Mouse (Mus musculus) forebrain, embryonic 11.5 days (tissue): ENCODE data around the gene Yy1. TPM values are rescaled to one million over a fixed set of nuclear protein-coding genes. Genes with fewer than 3 reads are reported as not detected.

Source experiments
- ATAC-seq: fragments of 200-750 bp; cut with Nextera tagmentation; replicated peaks from 2 replicates; pipeline ENCODE4 v1.8.0; 2017; ENCODE audit warnings: moderate TSS enrichment; ENCODE audit not compliant: low FRiP score
- DNase-seq: peaks from one replicate; pipeline ENCODE4 v3.0.0-alpha.2; 2017; ENCODE audit warnings: low spot score
- H3K27ac ChIP-seq: fragments of 300-500 bp; sonication (generic); 2 replicates; pipeline ENCODE4 v1.5.1; 2014; ENCODE audit warnings: low read depth, low read length
- H3K27me3 ChIP-seq: fragments of 300-500 bp; sonication (generic); 2 replicates; pipeline ENCODE4 v1.6.1; 2014; ENCODE audit warnings: mild to moderate bottlenecking, low read length, mixed read lengths; ENCODE audit not compliant: control insufficient read depth, insufficient read depth
- H3K36me3 ChIP-seq: fragments of 300-500 bp; sonication (generic); 2 replicates; pipeline ENCODE4 v1.6.1; 2014; ENCODE audit warnings: mild to moderate bottlenecking, low read length, moderate library complexity, mixed read lengths; ENCODE audit not compliant: control insufficient read depth, insufficient read depth
- H3K4me1 ChIP-seq: fragments of 300-500 bp; sonication (generic); replicated peaks from 2 replicates; pipeline ENCODE4 v1.6.1; 2014; ENCODE audit warnings: low read length, mixed read lengths; ENCODE audit not compliant: control insufficient read depth, insufficient read depth
- H3K4me2 ChIP-seq: fragments of 300-500 bp; sonication (generic); 2 replicates; pipeline ENCODE4 v1.6.1; 2014; ENCODE audit warnings: low read depth, mild to moderate bottlenecking, low read length, moderate library complexity, mixed read lengths; ENCODE audit not compliant: severe bottlenecking
- H3K4me3 ChIP-seq: fragments of 300-500 bp; sonication (generic); 2 replicates; pipeline ENCODE4 v1.5.1; 2014; ENCODE audit warnings: low read depth, low read length
- H3K9ac ChIP-seq: fragments of 300-500 bp; sonication (generic); 2 replicates; pipeline ENCODE4 v1.6.1; 2014; ENCODE audit warnings: low read length
- H3K9me3 ChIP-seq: fragments of 300-500 bp; sonication (generic); 2 replicates; pipeline ENCODE4 v1.6.1; 2016; ENCODE audit warnings: low read length, mixed read lengths; ENCODE audit not compliant: control insufficient read depth
- WGBS: fragments of 180-500 bp; shearing (Covaris S2); extraction: QIAGEN DNeasy Blood & Tissue Kit; methylation state at CpG from one replicate; pipeline ENCODE4 v1.1.7; 2014; 5-methylcytosine and 5-hydroxymethylcytosine counted together
- polyA plus RNA-seq: library from polyadenylated mRNA; unstranded; fragments of >200 nt; fragmentation: Nextera tagmentation; extraction: Ambion mirVana; gene quantifications from 2 replicates; pipeline ENCODE4 v1.2.1, GENCODE M21; 2014

The Yy1 gene
- polyA plus RNA-seq, 1 experiment from 2014 or later: 22.1 TPM

DNA sequence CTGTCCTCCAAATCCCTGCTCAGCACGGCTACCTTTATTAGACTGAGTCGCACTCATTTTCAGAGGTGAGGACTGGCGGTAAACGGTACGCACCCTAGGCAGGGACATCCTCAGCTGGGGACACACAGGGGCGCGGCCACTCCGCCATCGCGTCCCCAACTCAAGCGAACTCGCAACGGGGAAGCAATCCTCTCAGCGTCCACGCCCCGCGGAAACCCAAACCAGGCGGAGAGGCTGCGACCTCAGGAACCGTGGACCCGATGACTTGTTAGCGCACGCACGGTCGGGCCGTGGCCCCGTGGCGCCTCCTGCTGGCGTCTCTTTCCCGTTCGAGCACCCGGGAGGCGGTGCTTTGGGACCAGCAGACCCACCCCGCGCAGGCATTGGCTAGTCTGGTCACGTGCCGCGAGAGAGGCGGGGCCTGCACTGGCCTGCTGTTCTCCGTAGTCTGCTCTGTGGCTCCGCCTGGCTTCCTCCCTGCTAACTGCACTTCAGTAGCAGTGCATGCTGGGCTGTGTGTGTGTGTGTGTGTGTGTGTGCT is 35.0 kb upstream of the Yy1 start:
- WGBS: under 1% methylated on average over 41 of the region's 41 CpGs
- peak; percentile 99 for ATAC-seq
- no peak overlapping the region for H3K27ac ChIP-seq

DNA sequence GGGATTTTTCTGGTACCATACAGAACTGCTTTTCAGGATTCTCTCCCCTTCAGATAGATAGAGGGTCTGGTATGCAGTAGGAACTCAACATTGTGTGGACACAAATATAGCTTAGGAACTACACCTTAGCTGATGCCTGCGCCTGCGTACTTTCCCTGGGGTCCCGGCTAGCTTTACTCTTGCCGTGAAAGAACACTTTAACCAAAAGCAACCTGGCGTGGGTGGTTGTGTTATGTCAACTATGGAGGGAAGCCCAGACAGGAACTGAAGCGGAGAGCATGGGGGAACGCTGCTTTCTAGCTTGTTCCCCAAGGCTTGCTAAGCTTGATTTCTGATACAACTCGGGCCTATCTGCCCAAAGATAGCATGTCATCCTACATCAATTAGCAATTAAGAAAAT is 34.5 kb upstream of the Yy1 start:
- Histone ChIP-seq H3K9me3 (no peaks in the 10 kb centered on the region), H3K4me3 (peak overlapping the region; percentile 55; the same call in 1 of the 2 replicates), H3K4me1 (peaks cover 4% of the 10 kb centered on the region; the same call in 1 of the 2 replicates), H3K27ac (no peak overlapping the region), H3K4me2 (peak overlapping the region; percentile 78; the same call in 1 of the 2 replicates), H3K36me3 (no peaks in the 10 kb centered on the region), H3K27me3 (no peaks in the 10 kb centered on the region), H3K9ac (no peak overlapping the region; the same call in 1 of the 2 replicates)
- DNase-seq (no peak), ATAC-seq (no peak)
- 77% methylated on average over 8 of the region's 8 CpGs for WGBS

More for the DNA sequence above, 35.0 kb upstream of the Yy1 start:
- Histone ChIP-seq H3K9ac (peak overlapping the region; percentile 66), H3K27me3 (no peaks in the 10 kb centered on the region), H3K4me3 (peak overlapping the region; percentile 55), H3K36me3 (no peaks in the 10 kb centered on the region), H3K9me3 (no peaks in the 10 kb centered on the region), H3K4me1 (peaks cover 4% of the 10 kb centered on the region; the same call in 1 of the 2 replicates), H3K4me2 (peak overlapping the region; percentile 78)
- DNase-seq: peak; percentile 99

DNA sequence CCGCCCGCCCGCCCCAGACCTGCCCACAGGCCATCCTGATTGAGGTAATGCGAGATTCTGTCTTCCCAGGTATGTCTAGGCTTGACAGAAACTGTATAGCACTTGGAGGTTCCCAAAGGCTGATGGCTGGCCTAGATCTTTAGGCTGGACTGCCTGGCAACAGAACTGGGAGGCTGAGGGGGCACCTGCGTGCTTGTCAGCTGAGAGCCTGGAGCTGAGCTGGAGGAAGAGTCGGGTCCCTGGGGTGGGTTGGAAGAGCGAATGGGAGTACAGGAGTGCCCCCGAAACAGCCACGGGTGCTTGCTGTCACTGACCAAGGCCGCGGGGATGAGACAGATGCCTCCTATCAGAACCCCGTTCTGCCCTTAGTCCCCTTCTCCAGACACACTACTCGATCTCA is 34.1 kb upstream of the Yy1 start:
- no peak overlapping the region for H3K27ac ChIP-seq
- H3K9me3 ChIP-seq: no peaks in the 10 kb centered on the region
- WGBS: 89% methylated on average over 13 of the region's 13 CpGs
- H3K4me1 ChIP-seq: peaks cover 4% of the 10 kb centered on the region; the same call in 1 of the 2 replicates
- ATAC-seq (no peak), DNase-seq (no peak)
- no peaks in the 10 kb centered on the region for H3K36me3 ChIP-seq
- no peak overlapping the region for H3K4me3 ChIP-seq
- no peaks in the 10 kb centered on the region for H3K27me3 ChIP-seq
- H3K9ac ChIP-seq: no peak overlapping the region
- H3K4me2 ChIP-seq: no peak overlapping the region

DNA sequence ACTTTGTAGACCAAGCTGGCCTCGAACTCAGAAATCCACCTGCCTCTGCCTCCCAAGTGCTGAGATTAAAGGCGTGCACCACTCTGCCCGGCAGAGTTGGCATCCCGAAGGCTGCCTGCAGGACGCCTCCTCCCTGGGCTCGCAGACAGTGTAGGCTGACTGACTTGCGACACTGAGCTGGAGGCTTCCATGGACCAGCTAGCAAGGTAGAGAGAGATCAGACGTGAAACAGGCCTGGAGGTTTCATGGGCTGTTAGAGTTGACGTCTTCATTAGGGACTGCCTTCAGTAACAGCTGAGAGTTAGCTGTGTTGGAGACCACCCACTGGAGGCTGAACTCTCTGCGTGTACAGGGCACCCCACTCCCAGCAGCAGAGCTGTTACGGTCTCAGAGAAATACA is 33.5 kb upstream of the Yy1 start:
- H3K4me1 ChIP-seq: peaks cover 4% of the 10 kb centered on the region; the same call in 1 of the 2 replicates
- WGBS: 89% methylated on average over 11 of the region's 11 CpGs
- ATAC-seq: no peak
- H3K27ac ChIP-seq: no peak overlapping the region
- H3K4me3 ChIP-seq: no peak overlapping the region
- no peak overlapping the region for H3K4me2 ChIP-seq
- no peaks in the 10 kb centered on the region for H3K36me3 ChIP-seq
- no peak overlapping the region for H3K9ac ChIP-seq
- no peak for DNase-seq
- no peaks in the 10 kb centered on the region for H3K27me3 ChIP-seq
- H3K9me3 ChIP-seq: no peaks in the 10 kb centered on the region

DNA sequence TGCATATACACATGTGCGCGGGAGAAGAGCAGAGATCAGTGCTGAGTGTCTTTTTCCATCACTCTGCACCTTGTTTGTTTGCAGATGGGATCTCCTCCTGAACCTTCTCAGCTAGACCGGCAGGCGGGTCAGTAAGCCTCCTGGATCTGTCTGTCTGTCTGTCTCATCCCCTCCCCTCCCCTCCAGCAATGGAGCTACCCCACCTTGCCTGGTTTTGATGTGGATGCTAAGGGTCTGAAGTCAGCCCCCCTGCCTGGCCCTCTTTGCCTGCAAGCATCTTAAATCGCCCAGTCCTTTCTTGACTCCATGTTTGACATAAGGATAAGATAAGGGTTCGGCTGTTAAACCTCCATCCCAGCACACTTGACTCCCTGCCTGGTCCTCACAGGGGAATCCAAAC is 32.8 kb upstream of the Yy1 start:
- H3K4me2 ChIP-seq: no peak overlapping the region
- no peak overlapping the region for H3K4me3 ChIP-seq
- H3K27me3 ChIP-seq: no peaks in the 10 kb centered on the region
- H3K9ac ChIP-seq: no peak overlapping the region
- H3K9me3 ChIP-seq: no peaks in the 10 kb centered on the region
- no peak for ATAC-seq
- DNase-seq: no peak
- 82% methylated on average over 6 of the region's 6 CpGs for WGBS
- H3K4me1 ChIP-seq: peaks cover 4% of the 10 kb centered on the region; the same call in 1 of the 2 replicates
- no peaks in the 10 kb centered on the region for H3K36me3 ChIP-seq
- H3K27ac ChIP-seq: no peak overlapping the region

DNA sequence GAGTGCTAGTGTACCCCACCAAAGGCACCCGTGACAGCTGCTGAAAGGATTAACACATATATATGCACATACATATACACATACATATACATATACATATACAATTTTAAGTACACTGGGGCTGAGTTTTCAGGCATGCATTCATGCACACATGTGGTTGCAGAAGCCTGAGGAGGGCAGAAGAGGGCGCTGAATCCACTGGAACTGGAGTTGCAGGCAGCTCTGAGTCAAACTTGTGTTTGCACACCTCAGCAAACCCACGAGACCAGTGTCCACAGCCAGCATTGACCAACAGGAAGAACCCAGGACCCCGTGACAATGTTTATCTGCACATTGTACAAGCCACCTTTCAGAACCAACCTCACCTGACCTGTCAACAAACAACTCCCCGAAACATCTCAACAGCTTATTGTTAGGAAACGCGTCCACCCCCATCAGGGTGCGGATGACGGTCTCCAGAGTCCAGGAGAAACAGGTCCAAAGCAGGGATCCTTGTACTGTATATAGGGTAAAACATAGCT is 32.2 kb upstream of the Yy1 start:
- H3K9me3 ChIP-seq: no peaks in the 10 kb centered on the region
- H3K27ac ChIP-seq: no peak overlapping the region
- no peaks in the 10 kb centered on the region for H3K27me3 ChIP-seq
- H3K4me2 ChIP-seq: no peak overlapping the region
- peaks cover 4% of the 10 kb centered on the region; the same call in 1 of the 2 replicates for H3K4me1 ChIP-seq
- DNase-seq (no peak), ATAC-seq (no peak)
- H3K4me3 ChIP-seq: no peak overlapping the region
- H3K9ac ChIP-seq: no peak overlapping the region
- WGBS: 76% methylated on average over 9 of the region's 9 CpGs
- no peaks in the 10 kb centered on the region for H3K36me3 ChIP-seq

DNA sequence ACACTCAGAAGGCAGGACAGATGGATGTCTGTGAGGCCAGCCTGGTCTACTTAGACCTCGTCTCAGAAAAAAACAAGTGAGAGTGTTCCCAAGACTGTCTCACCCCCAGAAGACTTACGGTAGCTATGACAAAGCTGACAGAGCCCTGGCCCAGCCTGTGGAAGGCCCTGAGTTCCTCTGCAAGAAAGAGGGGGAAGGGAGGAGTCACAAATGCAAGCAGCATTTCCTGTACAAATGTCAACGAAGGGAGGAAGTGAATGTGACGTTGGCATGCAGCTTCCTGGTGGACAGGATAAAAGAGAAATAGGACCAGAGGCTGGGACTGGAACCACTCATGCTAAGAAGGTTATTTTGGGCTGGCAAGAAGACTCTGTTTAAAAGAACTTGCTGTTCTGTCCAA is 31.6 kb upstream of the Yy1 start:
- Histone ChIP-seq H3K9me3 (no peaks in the 10 kb centered on the region), H3K4me3 (no peak overlapping the region), H3K9ac (no peak overlapping the region), H3K4me1 (peaks cover 4% of the 10 kb centered on the region; the same call in 1 of the 2 replicates), H3K4me2 (no peak overlapping the region), H3K27me3 (no peaks in the 10 kb centered on the region), H3K36me3 (no peaks in the 10 kb centered on the region), H3K27ac (no peak overlapping the region)
- ATAC-seq: no peak
- no peak for DNase-seq
- 78% methylated on average over 4 of the region's 4 CpGs for WGBS

DNA sequence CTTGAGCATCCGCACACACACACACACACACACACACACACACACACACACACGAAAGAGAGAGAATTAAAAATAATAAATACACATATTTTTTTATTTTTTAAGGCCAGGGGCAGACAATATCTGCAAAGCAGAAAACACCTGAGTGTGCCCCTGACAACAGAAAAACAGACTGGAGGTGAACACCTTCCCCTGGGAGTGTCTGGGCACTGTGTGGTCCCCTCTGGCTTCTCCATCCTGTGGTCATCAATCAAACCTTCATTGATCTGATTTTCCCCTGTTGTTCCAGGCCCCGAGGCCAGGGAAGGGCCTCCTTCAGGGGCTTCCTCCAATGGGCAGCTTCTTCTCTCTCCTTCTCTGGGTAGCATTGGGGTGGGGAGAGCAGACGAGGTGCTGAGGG is 31.1 kb upstream of the Yy1 start:
- DNase-seq (no peak), ATAC-seq (no peak)
- Histone ChIP-seq H3K4me1 (peaks cover 4% of the 10 kb centered on the region; the same call in 1 of the 2 replicates), H3K27ac (no peak overlapping the region), H3K9ac (no peak overlapping the region), H3K4me3 (no peak overlapping the region), H3K4me2 (no peak overlapping the region), H3K36me3 (no peaks in the 10 kb centered on the region), H3K9me3 (no peaks in the 10 kb centered on the region), H3K27me3 (no peaks in the 10 kb centered on the region)
- WGBS: 78% methylated on average over 4 of the region's 4 CpGs
